Mouse (Mus musculus): Measurements from ENCODE around the gene Ltb4r1. TPM values are rescaled to one million over a fixed set of nuclear protein-coding genes. Genes with fewer than 3 reads are reported as not detected.

Gene Ltb4r1
- 0.45 TPM in 1 of 2 replicates, not detected in the other for polyA plus RNA-seq (2015; fragmentation: Nextera tagmentation; extraction: Ambion mirVana)

- Histone ChIP-seq H3K9ac (no peak within 1 kb of the TSS), H3K27me3 (peaks cover 90% of the 10 kb centered on the region), H3K9me3 (replicated peaks) (no peaks in the 10 kb centered on the region), H3K4me2 (no peak within 1 kb of the TSS), H3K36me3 (ENCODE audit: poor library complexity, severe bottlenecking) (no peaks in the 10 kb centered on the region), H3K4me1 (peaks cover 15% of the 10 kb centered on the region), H3K27ac (no peak within 1 kb of the TSS), H3K4me3 (no peak within 1 kb of the TSS)
- ATAC-seq = no peak
- 68% methylated on average over 4 of the region's 4 CpGs for WGBS
These were observed at the start of gene Ltb4r1 for GRCm38 (mm10) chr14:55765696-55766095. Gene Ltb4r1 (plus strand): TSS chr14:55765962.

- no peak overlapping the region for H3K4me2 ChIP-seq
These were observed 49.5 kb upstream of the Ltb4r1 start for GRCm38 (mm10) chr14:55716271-55716670.

GRCm38 (mm10) chr14:55716884-55717283 is 48.9 kb upstream of the Ltb4r1 start:
- Histone ChIP-seq H3K9me3 (replicated peaks) (no peaks in the 10 kb centered on the region), H3K27me3 (peaks cover 22% of the 10 kb centered on the region), H3K4me2 (no peak overlapping the region), H3K4me3 (no peak overlapping the region), H3K27ac (no peak overlapping the region), H3K9ac (no peak overlapping the region), H3K4me1 (peaks cover 12% of the 10 kb centered on the region; the same call in 1 of the 2 replicates), H3K36me3 (ENCODE audit: poor library complexity, severe bottlenecking) (peaks cover 30% of the 10 kb centered on the region)
- no peak for ATAC-seq
- 91% methylated on average over 8 of the region's 8 CpGs for WGBS

More at GRCm38 (mm10) chr14:55716271-55716670, 49.5 kb upstream of the Ltb4r1 start:
- Histone ChIP-seq H3K4me1 (peaks cover 9% of the 10 kb centered on the region; the same call in 1 of the 2 replicates), H3K36me3 (ENCODE audit: poor library complexity, severe bottlenecking) (peaks cover 30% of the 10 kb centered on the region), H3K9me3 (replicated peaks) (no peaks in the 10 kb centered on the region), H3K4me3 (no peak overlapping the region), H3K9ac (no peak overlapping the region), H3K27ac (no peak overlapping the region), H3K27me3 (peaks cover 26% of the 10 kb centered on the region)
- no peak for ATAC-seq
- 93% methylated on average over 6 of the region's 6 CpGs for whole genome bisulfite sequencing

- Histone ChIP-seq H3K4me1 (peaks cover 12% of the 10 kb centered on the region; the same call in 1 of the 2 replicates), H3K27ac (no peak overlapping the region), H3K4me3 (no peak overlapping the region), H3K4me2 (no peak overlapping the region), H3K9ac (0 out of 2 replicates have a peak overlapping the region, but pooled peaks have one; percentile 16), H3K9me3 (replicated peaks) (no peaks in the 10 kb centered on the region), H3K27me3 (no peaks in the 10 kb centered on the region), H3K36me3 (ENCODE audit: poor library complexity, severe bottlenecking) (peaks cover 30% of the 10 kb centered on the region)
- no peak for ATAC-seq
- 94% methylated on average over 6 of the region's 6 CpGs for WGBS
These were observed 46.0 kb upstream of the Ltb4r1 start for GRCm38 (mm10) chr14:55719737-55720136.

- no peaks in the 10 kb centered on the region for H3K9me3 ChIP-seq (replicated peaks)
- H3K4me1 ChIP-seq = peaks cover 12% of the 10 kb centered on the region; the same call in 1 of the 2 replicates
- H3K27ac ChIP-seq = no peak overlapping the region
- peak overlapping the region; percentile 72; the same call in 1 of the 2 replicates for H3K4me2 ChIP-seq
- no peak overlapping the region; the same call in 1 of the 2 replicates for H3K9ac ChIP-seq
- no peak for ATAC-seq
- H3K4me3 ChIP-seq = no peak overlapping the region
- no peaks in the 10 kb centered on the region for H3K27me3 ChIP-seq
- 94% methylated on average over 12 of the region's 12 CpGs for WGBS
- peaks cover 30% of the 10 kb centered on the region for H3K36me3 ChIP-seq (ENCODE audit: poor library complexity, severe bottlenecking)
These were observed 45.1 kb upstream of the Ltb4r1 start for GRCm38 (mm10) chr14:55720666-55721065.

GRCm38 (mm10) chr14:55721076-55721475 is 44.7 kb upstream of the Ltb4r1 start:
- Histone ChIP-seq H3K4me1 (peaks cover 12% of the 10 kb centered on the region; the same call in 1 of the 2 replicates), H3K27me3 (no peaks in the 10 kb centered on the region), H3K36me3 (ENCODE audit: poor library complexity, severe bottlenecking) (peaks cover 30% of the 10 kb centered on the region), H3K4me3 (peak overlapping the region; percentile 81), H3K9me3 (replicated peaks) (no peaks in the 10 kb centered on the region), H3K27ac (no peak overlapping the region), H3K9ac (peak overlapping the region; percentile 78), H3K4me2 (peak overlapping the region; percentile 72)
- 0 out of 2 replicates have a peak, but pooled peaks have one; percentile 0 for ATAC-seq
- 78% methylated on average over 6 of the region's 6 CpGs for WGBS

- WGBS = under 1% methylated on average over 50 of the region's 50 CpGs
- Histone ChIP-seq H3K36me3 (ENCODE audit: poor library complexity, severe bottlenecking) (peaks cover 28% of the 10 kb centered on the region), H3K4me3 (peak within 1 kb of the TSS; percentile 81), H3K4me2 (peak within 1 kb of the TSS; percentile 72), H3K27ac (peak within 1 kb of the TSS; percentile 82), H3K4me1 (peaks cover 12% of the 10 kb centered on the region; the same call in 1 of the 2 replicates), H3K9me3 (replicated peaks) (no peaks in the 10 kb centered on the region), H3K27me3 (no peaks in the 10 kb centered on the region), H3K9ac (peak within 1 kb of the TSS; percentile 78)
- peak; percentile 96 for ATAC-seq
These were observed 43.9 kb upstream of the Ltb4r1 start, which contains the start of gene Rabggta for GRCm38 (mm10) chr14:55721700-55722437. Gene Rabggta (minus strand): TSS chr14:55722263.

GRCm38 (mm10) chr14:55722438-55722945 is 43.3 kb upstream of the Ltb4r1 start:
- peak overlapping the region; percentile 72 for H3K4me2 ChIP-seq
- peaks cover 22% of the 10 kb centered on the region for H3K36me3 ChIP-seq (ENCODE audit: poor library complexity, severe bottlenecking)
- H3K9ac ChIP-seq = peak overlapping the region; percentile 78
- no peak for ATAC-seq
- H3K4me3 ChIP-seq = peak overlapping the region; percentile 81
- H3K27ac ChIP-seq = peak overlapping the region; percentile 82; the same call in 1 of the 2 replicates
- H3K9me3 ChIP-seq (replicated peaks) = no peaks in the 10 kb centered on the region
- H3K27me3 ChIP-seq = no peaks in the 10 kb centered on the region
- H3K4me1 ChIP-seq = peaks cover 12% of the 10 kb centered on the region; the same call in 1 of the 2 replicates
- WGBS = 47% methylated on average over 8 of the region's 8 CpGs

- no peaks in the 10 kb centered on the region for H3K9me3 ChIP-seq (replicated peaks)
- no peaks in the 10 kb centered on the region for H3K27me3 ChIP-seq
- peaks cover 15% of the 10 kb centered on the region for H3K36me3 ChIP-seq (ENCODE audit: poor library complexity, severe bottlenecking)
- H3K27ac ChIP-seq = no peak overlapping the region
- H3K4me3 ChIP-seq = no peak overlapping the region
- no peak for ATAC-seq
- no peak overlapping the region for H3K4me2 ChIP-seq
- 95% methylated on average over 7 of the region's 7 CpGs for whole genome bisulfite sequencing
- peaks cover 12% of the 10 kb centered on the region; the same call in 1 of the 2 replicates for H3K4me1 ChIP-seq
- H3K9ac ChIP-seq = no peak overlapping the region
These were observed 42.3 kb upstream of the Ltb4r1 start for GRCm38 (mm10) chr14:55723433-55723832.

GRCm38 (mm10) chr14:55724411-55724871 is 41.3 kb upstream of the Ltb4r1 start:
- no peak overlapping the region for H3K27ac ChIP-seq
- peaks cover 12% of the 10 kb centered on the region; the same call in 1 of the 2 replicates for H3K4me1 ChIP-seq
- WGBS = 66% methylated on average over 8 of the region's 8 CpGs
- no peak for ATAC-seq
- H3K4me2 ChIP-seq = no peak overlapping the region
- H3K36me3 ChIP-seq (ENCODE audit: poor library complexity, severe bottlenecking) = peaks cover 7% of the 10 kb centered on the region; the same call in 1 of the 2 replicates
- H3K9ac ChIP-seq = no peak overlapping the region
- no peak overlapping the region for H3K4me3 ChIP-seq
- no peaks in the 10 kb centered on the region for H3K27me3 ChIP-seq
- no peaks in the 10 kb centered on the region for H3K9me3 ChIP-seq (replicated peaks)

GRCm38 (mm10) chr14:55726261-55726660 is 39.5 kb upstream of the Ltb4r1 start:
- no peak overlapping the region for H3K9ac ChIP-seq
- no peak for ATAC-seq
- no peaks in the 10 kb centered on the region for H3K36me3 ChIP-seq (ENCODE audit: poor library complexity, severe bottlenecking)
- no peak overlapping the region for H3K4me2 ChIP-seq
- no peaks in the 10 kb centered on the region for H3K9me3 ChIP-seq (replicated peaks)
- no peak overlapping the region for H3K4me3 ChIP-seq
- no peaks in the 10 kb centered on the region for H3K27me3 ChIP-seq
- peaks cover 4% of the 10 kb centered on the region; the same call in 1 of the 2 replicates for H3K4me1 ChIP-seq
- H3K27ac ChIP-seq = no peak overlapping the region
